10 mouse cellular contexts compared by ENCODE assay signal in the genomic region with DNA sequence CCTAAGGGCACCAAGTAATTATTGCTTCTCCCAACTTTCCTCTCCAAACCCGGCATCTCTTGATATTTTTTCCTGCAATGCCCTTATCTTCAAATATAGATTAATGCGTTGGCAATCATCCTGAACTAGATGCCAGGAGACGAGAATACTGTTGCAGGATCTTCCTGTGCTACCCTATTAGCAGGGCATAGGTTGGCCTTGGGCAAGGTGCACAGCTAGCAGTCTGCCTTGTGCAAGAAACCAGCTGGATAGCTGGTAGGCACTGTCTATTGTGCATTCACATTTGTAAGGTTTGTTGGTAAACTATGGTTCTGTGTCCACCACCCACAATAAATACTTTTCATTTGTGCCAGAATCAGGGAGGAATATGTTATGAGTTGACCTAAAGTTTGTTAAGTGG. TPM values are rescaled to one million over a fixed set of nuclear protein-coding genes. Genes with fewer than 3 reads are reported as not detected.
DNase-seq lines count a peak whose midpoint lies in the region; ATAC-seq and TF ChIP-seq lines count a peak whose summit lies in the region.
"Had no signal": no experiment of that assay in that cellular context is flagged by ENCODE, and none has a peak within 500 bp of the region (broad histone marks: within the 10 kb centered on the region; RNA-seq: fewer than 3 reads in every experiment).

No protein-coding gene starts in this region.

- TF ChIP-seq POLR2A in thymus, adult 2 months (IDR thresholded peaks at IDR 0.05; ENCODE audit: control insufficient read depth, extremely low read depth, insufficient read depth, low read length, poor library complexity): no peak

- peaks cover 57% of the 10 kb centered on the region for H3K4me1 ChIP-seq in forebrain, embryonic 10.5 days
- H3K4me1 ChIP-seq in forebrain, postnatal 0 days (ENCODE audit: insufficient read depth): peaks cover 3% of the 10 kb centered on the region; the same call in 1 of the 2 replicates
- H3K4me1 ChIP-seq in embryonic facial prominence, embryonic 12.5 days: peaks cover 39% of the 10 kb centered on the region
- peaks cover 3% of the 10 kb centered on the region; the same call in 1 of the 2 replicates for H3K4me1 ChIP-seq in thymus, adult 2 months (replicated peaks; ENCODE audit: control insufficient read depth, insufficient read depth, low read length)

- H3K27me3 ChIP-seq in forebrain, embryonic 10.5 days (ENCODE audit: poor library complexity, severe bottlenecking): peaks cover 71% of the 10 kb centered on the region
- peaks cover 11% of the 10 kb centered on the region for H3K27me3 ChIP-seq in forebrain, postnatal 0 days (ENCODE audit: insufficient read depth, low read length)
- H3K27me3 ChIP-seq in embryonic facial prominence, embryonic 12.5 days: peaks cover 47% of the 10 kb centered on the region
- H3K27me3 ChIP-seq in thymus, adult 2 months (ENCODE audit: control insufficient read depth, insufficient read depth, low read length): peaks cover 12% of the 10 kb centered on the region; the same call in 1 of the 2 replicates

- peak overlapping the region; percentile 85; the same call in 1 of the 2 replicates for H3K4me3 ChIP-seq in forebrain, embryonic 10.5 days
- no peak overlapping the region for H3K4me3 ChIP-seq in forebrain, postnatal 0 days (ENCODE audit: low read depth, low read length)
- H3K4me3 ChIP-seq in embryonic facial prominence, embryonic 12.5 days: peak overlapping the region; percentile 77; the same call in 1 of the 2 replicates
- no peak overlapping the region for H3K4me3 ChIP-seq in thymus, adult 2 months (ENCODE audit: control insufficient read depth, insufficient read depth, low read length)

- H3K27ac ChIP-seq in forebrain, embryonic 10.5 days: no peak overlapping the region
- no peak overlapping the region for H3K27ac ChIP-seq in forebrain, postnatal 0 days (ENCODE audit: low read depth, low read length)
- H3K27ac ChIP-seq in embryonic facial prominence, embryonic 12.5 days: no peak overlapping the region
- H3K27ac ChIP-seq in thymus, adult 2 months (ENCODE audit: control insufficient read depth, insufficient read depth, low read length): no peak overlapping the region

- no peak for ATAC-seq in forebrain, postnatal 0 days
- no peak for ATAC-seq in embryonic facial prominence, embryonic 12.5 days (ENCODE audit: insufficient number of reproducible peaks, insufficient read depth, low FRiP score, low TSS enrichment)

- no peak overlapping the region for H3K9ac ChIP-seq in forebrain, postnatal 0 days
- no peak overlapping the region for H3K9ac ChIP-seq in embryonic facial prominence, embryonic 12.5 days

- no peak overlapping the region for H3K4me2 ChIP-seq in forebrain, postnatal 0 days (ENCODE audit: low read depth)
- peak overlapping the region; percentile 96 for H3K4me2 ChIP-seq in embryonic facial prominence, embryonic 12.5 days (replicated peaks)

- WGBS in forebrain, embryonic 10.5 days: 72% methylated on average over 3 of the region's 3 CpGs
- WGBS in forebrain, postnatal 0 days: 69% methylated on average over 3 of the region's 3 CpGs
- 61% methylated on average over 3 of the region's 3 CpGs for whole genome bisulfite sequencing in embryonic facial prominence, embryonic 12.5 days
- 81% methylated on average over 3 of the region's 3 CpGs for WGBS in thymus, adult 2 months

- no peaks in the 10 kb centered on the region for H3K9me3 ChIP-seq in forebrain, embryonic 10.5 days
- H3K9me3 ChIP-seq in forebrain, postnatal 0 days (ENCODE audit: low read length): no peaks in the 10 kb centered on the region
- H3K9me3 ChIP-seq in embryonic facial prominence, embryonic 12.5 days: no peaks in the 10 kb centered on the region

- TF ChIP-seq CTCF in forebrain, postnatal 0 days (IDR thresholded peaks at IDR 0.05; ENCODE audit: low read depth): no peak
- TF ChIP-seq CTCF in thymus, adult 2 months (IDR thresholded peaks at IDR 0.05; ENCODE audit: borderline replicate concordance, control insufficient read depth, extremely low read depth, insufficient read depth, low read length, poor library complexity): no peak

- 0 out of 2 replicates have a peak, but pooled peaks cover 4% of the 10 kb centered on the region for H3K36me3 ChIP-seq in forebrain, embryonic 10.5 days (replicated peaks)
- H3K36me3 ChIP-seq in forebrain, postnatal 0 days (ENCODE audit: insufficient read depth): no peaks in the 10 kb centered on the region
- H3K36me3 ChIP-seq in embryonic facial prominence, embryonic 12.5 days: no peaks in the 10 kb centered on the region
- H3K36me3 ChIP-seq in thymus, adult 2 months (ENCODE audit: control insufficient read depth, insufficient read depth, low read length): no peaks in the 10 kb centered on the region

- no peak for DNase-seq in forebrain, embryonic 10.5 days (ENCODE audit: extremely low spot score, low spot score)
- no peak for DNase-seq in forebrain, postnatal 0 days
- DNase-seq in kidney, adult 9 months: peak; percentile 50
- DNase-seq in kidney, postnatal 10 days: no peak
- peak; percentile 26 for DNase-seq in kidney, postnatal 14 days
- DNase-seq in layer of hippocampus, postnatal 25 days (ENCODE audit: extremely low spot score in 1 of 2, low spot score in 1 of 2): no peak
- DNase-seq in thymus, adult 2 months: no peak
- DNase-seq: adrenal gland, adult 8-10 months; cerebellum, adult 11-12 months had no signal

RNA-seq across cellular contexts. Expression of a gene that starts 1.0 kb away (rescaled TPM):
- 1.00 and 1.0 TPM in 2 replicates for polyA plus RNA-seq in forebrain, embryonic 10.5 days (2016; fragmentation: Nextera tagmentation; extraction: Ambion mirVana)
- total RNA-seq in forebrain, postnatal 0 days (2014; rRNA removed): 0.71 and 0.92 TPM in 2 replicates
- polyA plus RNA-seq in forebrain, postnatal 0 days (2015; fragmentation: Nextera tagmentation; extraction: Ambion mirVana): 0.43 and 0.63 TPM in 2 replicates
- 1.6 and 1.7 TPM in 2 replicates for polyA plus RNA-seq in embryonic facial prominence, embryonic 12.5 days (2016; fragmentation: Nextera tagmentation; extraction: Ambion mirVana)
- 1 to 10 TPM; 1.6 to 1.8 TPM for total RNA-seq in layer of hippocampus, postnatal 25 days (2021)
- 0.88 and 1.5 TPM in 2 replicates for polyA plus RNA-seq in thymus, adult 2 months (2012; rRNA removed)

Comparison
In these comparisons a context has a peak if more than half of its experiments do, and no peak if none do; other contexts are left out.
1. DNase-seq: peak in kidney, adult 9 months (single experiment) and kidney, postnatal 14 days (single experiment); none in forebrain, embryonic 10.5 days (single experiment), forebrain, postnatal 0 days (single experiment), kidney, postnatal 10 days (single experiment), layer of hippocampus, postnatal 25 days (0 of 2) and thymus, adult 2 months (single experiment).
2. H3K4me3 ChIP-seq: peak in forebrain, embryonic 10.5 days (single experiment) and embryonic facial prominence, embryonic 12.5 days (single experiment); none in forebrain, postnatal 0 days (single experiment) and thymus, adult 2 months (single experiment).